Mouse (Mus musculus) stomach, postnatal 0 days (tissue): ENCODE measurements around the gene Olfr60. TPM values are rescaled to one million over a fixed set of nuclear protein-coding genes. Genes with fewer than 3 reads are reported as not detected.

Experiments
- ATAC-seq: fragments of 200-750 bp; cut with Nextera tagmentation; 2 replicates; pipeline ENCODE4 v1.8.0; 2017; ENCODE audit not compliant: low FRiP score, low TSS enrichment
- DNase-seq: peaks from one replicate; pipeline ENCODE4 v3.0.0-alpha.2; 2016; ENCODE audit warnings: low spot score
- H3K27ac ChIP-seq: fragments of 300-500 bp; sonication (generic); replicated peaks from 2 replicates; pipeline ENCODE4 v1.5.1; 2014; ENCODE audit warnings: mild to moderate bottlenecking, control low read depth
- H3K27me3 ChIP-seq: fragments of 300-500 bp; sonication (generic); 2 replicates; pipeline ENCODE4 v1.6.1; 2014; ENCODE audit warnings: low read length; ENCODE audit not compliant: control insufficient read depth, insufficient read depth
- H3K36me3 ChIP-seq: fragments of 300-500 bp; sonication (generic); 2 replicates; pipeline ENCODE4 v1.6.1; 2014; ENCODE audit warnings: low read length, mixed read lengths; ENCODE audit not compliant: control insufficient read depth, insufficient read depth
- H3K4me1 ChIP-seq: fragments of 300-500 bp; sonication (generic); replicated peaks from 2 replicates; pipeline ENCODE4 v1.6.1; 2014; ENCODE audit warnings: antibody characterized with exemption; ENCODE audit not compliant: control insufficient read depth, insufficient read depth
- H3K4me2 ChIP-seq: fragments of 300-500 bp; sonication (generic); replicated peaks from 2 replicates; pipeline ENCODE4 v1.6.1; 2014; ENCODE audit warnings: low read depth, mild to moderate bottlenecking, control low read depth, moderate library complexity
- H3K4me3 ChIP-seq: fragments of 300-500 bp; sonication (generic); 2 replicates; pipeline ENCODE4 v1.5.1; 2014; ENCODE audit warnings: low read depth, low read length, control low read depth
- H3K9ac ChIP-seq: fragments of 300-500 bp; sonication (generic); 2 replicates; pipeline ENCODE4 v1.6.1; 2014; ENCODE audit warnings: mild to moderate bottlenecking, low read length, control low read depth, mixed read lengths
- H3K9me3 ChIP-seq: fragments of 300-500 bp; sonication (generic); 2 replicates; pipeline ENCODE4 v1.6.1; 2016; ENCODE audit warnings: low read length; ENCODE audit not compliant: control insufficient read depth
- CTCF ChIP-seq: IDR thresholded peaks from 2 replicates; pipeline ENCODE4 v1.5.1; 2016; ENCODE audit warnings: antibody characterized with exemption, low read depth, mild to moderate bottlenecking, moderate library complexity
- EP300 ChIP-seq: optimal IDR thresholded peaks from 2 replicates; pipeline ENCODE3; 2016; ENCODE audit warnings: antibody characterized with exemption
- WGBS: fragments of 180-500 bp; shearing (Covaris S2); extraction: QIAGEN DNeasy Blood & Tissue Kit; methylation state at CpG from one replicate; pipeline ENCODE4 v1.1.7; 2014; 5-methylcytosine and 5-hydroxymethylcytosine counted together
- polyA plus RNA-seq: library from polyadenylated mRNA; unstranded; fragments of >200 nt; fragmentation: Nextera tagmentation; extraction: Ambion mirVana; gene quantifications from 2 replicates; pipeline ENCODE4 v1.2.1, GENCODE M21; 2015

The Olfr60 gene
- polyA plus RNA-seq, 1 experiment from 2014 or later = not detected

DNA sequence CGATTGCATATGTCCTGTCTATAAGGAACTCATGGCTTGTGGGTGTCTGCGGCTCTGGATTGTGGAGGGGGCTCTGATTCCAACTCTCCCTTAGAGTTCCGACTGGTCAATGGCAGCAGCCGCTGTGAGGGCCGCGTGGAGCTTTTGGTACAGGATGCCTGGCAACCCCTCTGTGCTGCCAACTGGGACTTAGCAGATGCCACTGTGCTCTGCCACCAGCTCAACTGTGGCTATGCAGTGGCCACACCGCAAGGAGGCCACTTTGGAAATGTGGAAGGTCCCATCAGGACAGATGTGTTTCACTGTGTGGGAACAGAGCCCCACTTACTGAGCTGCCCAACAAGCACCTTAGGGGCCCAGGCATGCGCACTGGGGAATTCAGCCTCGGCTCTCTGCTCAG lies 65.7 kb downstream of the Olfr60 start:
- no peak for DNase-seq
- no peak overlapping the region for H3K27ac ChIP-seq
- WGBS = 82% methylated on average over 9 of the region's 9 CpGs

More for the DNA sequence above, 65.7 kb downstream of the Olfr60 start:
- Histone ChIP-seq H3K9me3 (no peaks in the 10 kb centered on the region), H3K4me3 (no peak overlapping the region), H3K4me2 (no peak overlapping the region), H3K27me3 (no peaks in the 10 kb centered on the region), H3K9ac (no peak overlapping the region), H3K36me3 (no peaks in the 10 kb centered on the region), H3K4me1 (no peaks in the 10 kb centered on the region)
- TF ChIP-seq CTCF (no peak), EP300 (no peak)
- ATAC-seq = no peak

Other genes with a start within 250 kb of the Olfr60 start
- 27.7 and 27.8 TPM in 2 replicates for gene Paox, start 245.9 kb downstream of the Olfr60 start, polyA plus RNA-seq
- 139 and 143 TPM in 2 replicates for gene Echs1, start 245.2 kb downstream of the Olfr60 start, polyA plus RNA-seq
- gene Mtg1, start 224.1 kb downstream of the Olfr60 start, polyA plus RNA-seq = 19.8 and 20.6 TPM in 2 replicates
- gene Sprn, start 206.8 kb downstream of the Olfr60 start, polyA plus RNA-seq = 0.90 and 1.1 TPM in 2 replicates
- not detected in 2 replicates for gene Olfr522, start 196.9 kb downstream of the Olfr60 start, polyA plus RNA-seq
- gene Olfr523, start 188.5 kb downstream of the Olfr60 start, polyA plus RNA-seq = not detected in 2 replicates
- gene Olfr524, start 155.7 kb downstream of the Olfr60 start, polyA plus RNA-seq = not detected in 2 replicates
- gene Cd163l1, start 143.4 kb downstream of the Olfr60 start, polyA plus RNA-seq = 0.11 TPM in 2 replicates
- not detected in 2 replicates for gene 5830411N06Rik, start 114.4 kb downstream of the Olfr60 start, polyA plus RNA-seq
- gene Olfr525, start 40.8 kb downstream of the Olfr60 start, polyA plus RNA-seq = 0.02 TPM in 1 of 2 replicates, not detected in the other
- not detected in 2 replicates for gene Olfr527, start 27.7 kb downstream of the Olfr60 start, polyA plus RNA-seq
- gene Olfr530, start 14.7 kb upstream of the Olfr60 start, polyA plus RNA-seq = not detected in 2 replicates
- gene Olfr531, start 41.2 kb upstream of the Olfr60 start, polyA plus RNA-seq = 0.04 TPM in 1 of 2 replicates, not detected in the other
- 0.07 TPM in 1 of 2 replicates, not detected in the other for gene Olfr532, start 60.0 kb upstream of the Olfr60 start, polyA plus RNA-seq
- gene Olfr533, start 101.7 kb upstream of the Olfr60 start, polyA plus RNA-seq = not detected in 2 replicates
- gene Olfr535, start 122.5 kb upstream of the Olfr60 start, polyA plus RNA-seq = not detected in 2 replicates
- not detected in 2 replicates for gene Olfr536, start 145.7 kb upstream of the Olfr60 start, polyA plus RNA-seq
- gene Olfr538, start 206.2 kb upstream of the Olfr60 start, polyA plus RNA-seq = not detected in 2 replicates
- 0.02 TPM in 1 of 2 replicates, not detected in the other for gene Olfr46, start 239.6 kb upstream of the Olfr60 start, polyA plus RNA-seq